Mouse (Mus musculus) spleen, postnatal 10 days (tissue): ENCODE results near the gene Akap1.

ENCODE experiments used
- DNase-seq, 2 experiments: peaks; one replicate each; pipeline ENCODE4 v3.0.0; 2021 to 2022; ENCODE audit warnings: low spot score in 2 of 2

The Akap1 gene

GRCm38 (mm10) chr11:88782531-88782930 is 81.9 kb downstream of the Akap1 start:
- no peak for DNase-seq
